Mouse (Mus musculus) intestine, postnatal 0 days (tissue): ENCODE results near the gene Mettl9. TPM values are rescaled to one million over a fixed set of nuclear protein-coding genes. Genes with fewer than 3 reads are reported as not detected.

Source experiments
- ATAC-seq: fragments of 200-750 bp; cut with Nextera tagmentation; 2 replicates; pipeline ENCODE4 v1.8.0; 2017; ENCODE audit warnings: mild to moderate bottlenecking, moderate TSS enrichment, moderate library complexity
- H3K27ac ChIP-seq: fragments of 300-500 bp; sonication (generic); 2 replicates; pipeline ENCODE4 v1.5.1; 2014; ENCODE audit warnings: mild to moderate bottlenecking, low read depth, low read length, moderate library complexity
- H3K27me3 ChIP-seq: fragments of 300-500 bp; sonication (generic); replicated peaks from 2 replicates; pipeline ENCODE4 v1.6.1; 2014; ENCODE audit warnings: low read length, mixed read lengths; ENCODE audit not compliant: control insufficient read depth, insufficient read depth
- H3K36me3 ChIP-seq: fragments of 300-500 bp; sonication (generic); 2 replicates; pipeline ENCODE4 v1.6.1; 2014; ENCODE audit warnings: mild to moderate bottlenecking, moderate library complexity; ENCODE audit not compliant: control insufficient read depth, insufficient read depth
- H3K4me1 ChIP-seq: fragments of 300-500 bp; sonication (generic); replicated peaks from 2 replicates; pipeline ENCODE4 v1.6.1; 2014; ENCODE audit warnings: antibody characterized with exemption, low read length, mixed read lengths; ENCODE audit not compliant: control insufficient read depth, insufficient read depth
- H3K4me2 ChIP-seq: fragments of 300-500 bp; sonication (generic); replicated peaks from 2 replicates; pipeline ENCODE4 v1.6.1; 2014; ENCODE audit warnings: low read depth, mild to moderate bottlenecking, moderate library complexity
- H3K4me3 ChIP-seq: fragments of 300-500 bp; sonication (generic); 2 replicates; pipeline ENCODE4 v1.5.1; 2014; ENCODE audit warnings: low read depth, low read length
- H3K9ac ChIP-seq: fragments of 300-500 bp; sonication (generic); 2 replicates; pipeline ENCODE4 v1.6.1; 2014; ENCODE audit warnings: mild to moderate bottlenecking, low read depth, low read length
- H3K9me3 ChIP-seq: fragments of 300-500 bp; sonication (generic); 2 replicates; pipeline ENCODE4 v1.6.1; 2016; ENCODE audit warnings: mixed run types; ENCODE audit not compliant: control insufficient read depth
- CTCF ChIP-seq: sonication (generic); IDR thresholded peaks from 2 replicates; pipeline ENCODE4 v1.5.1; 2016; ENCODE audit warnings: low read depth, mild to moderate bottlenecking, control low read depth, antibody characterized with exemption, moderate library complexity
- WGBS: fragments of 180-500 bp; shearing (Covaris S2); extraction: QIAGEN DNeasy Blood & Tissue Kit; methylation state at CpG from one replicate; pipeline ENCODE4 v1.1.7; 2014; 5-methylcytosine and 5-hydroxymethylcytosine counted together
- polyA plus RNA-seq: library from polyadenylated mRNA; unstranded; fragments of >200 nt; fragmentation: Nextera tagmentation; extraction: Ambion mirVana; gene quantifications from 2 replicates; pipeline ENCODE4 v1.2.1, GENCODE M21; 2015

Gene Mettl9
- polyA plus RNA-seq, 1 experiment from 2014 or later = 89.4 TPM

- H3K4me2 ChIP-seq = no peak overlapping the region
- no peak for TF ChIP-seq CTCF
- no peak overlapping the region for H3K9ac ChIP-seq
- H3K4me1 ChIP-seq = peaks cover 9% of the 10 kb centered on the region
- no peak overlapping the region for H3K4me3 ChIP-seq
- no peak for ATAC-seq
- H3K27me3 ChIP-seq = no peaks in the 10 kb centered on the region
- WGBS = 82% methylated on average over 1 of the region's 1 CpGs
- H3K9me3 ChIP-seq = no peaks in the 10 kb centered on the region
- H3K27ac ChIP-seq = no peak overlapping the region
- no peaks in the 10 kb centered on the region for H3K36me3 ChIP-seq
Measured at GRCm38 (mm10) chr7:121043510-121043909, 9.3 kb downstream of the Mettl9 start.

- Histone ChIP-seq H3K4me1 (peaks cover 9% of the 10 kb centered on the region), H3K36me3 (no peaks in the 10 kb centered on the region; the same call in 1 of the 2 replicates), H3K4me3 (no peak overlapping the region), H3K27me3 (no peaks in the 10 kb centered on the region), H3K4me2 (no peak overlapping the region), H3K9ac (no peak overlapping the region; the same call in 1 of the 2 replicates), H3K9me3 (no peaks in the 10 kb centered on the region), H3K27ac (no peak overlapping the region)
- WGBS = 53% methylated on average over 1 of the region's 1 CpGs
- ATAC-seq = no peak
- TF ChIP-seq CTCF = no peak
Measured at GRCm38 (mm10) chr7:121044251-121044650, 10.0 kb downstream of the Mettl9 start.

DNA sequence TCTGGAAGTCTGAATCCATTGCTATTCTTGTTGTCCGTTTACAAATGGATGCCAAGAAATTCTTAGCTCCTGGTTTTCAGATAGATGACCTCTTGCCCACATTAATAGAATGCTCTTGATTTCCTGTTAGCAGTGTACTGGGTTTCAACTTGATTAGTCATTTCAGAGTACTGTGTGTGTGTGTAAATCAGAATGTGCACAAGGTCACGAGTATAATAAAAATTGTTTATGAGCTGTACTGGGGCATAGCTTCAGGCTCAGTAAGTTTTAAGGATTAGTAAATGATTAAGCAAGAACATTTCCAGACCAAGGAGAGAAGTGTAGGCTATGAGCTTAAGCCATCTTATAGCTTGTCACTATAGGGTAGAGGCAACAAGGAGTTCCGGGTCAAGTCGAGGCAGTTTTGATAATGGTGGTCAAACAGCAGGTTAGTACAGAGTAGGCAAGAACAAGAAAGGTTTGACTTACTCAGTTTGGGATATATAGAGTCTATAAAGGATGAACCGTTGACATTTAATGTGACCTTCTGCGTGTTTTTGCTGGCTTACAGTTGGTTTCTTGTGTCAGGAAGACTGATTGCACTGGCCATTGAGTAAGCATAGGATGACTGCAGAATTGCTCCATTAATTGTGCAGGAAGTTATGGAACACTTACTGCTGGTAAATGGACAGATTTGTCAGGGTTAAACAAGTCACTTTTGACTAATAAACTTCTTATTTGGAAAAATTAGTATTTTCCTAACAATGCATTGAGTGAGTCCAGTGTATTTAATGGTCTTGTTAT, 11.6 kb downstream of the Mettl9 start:
- 33% methylated on average over 6 of the region's 6 CpGs for WGBS
- TF ChIP-seq CTCF = no peak
- ATAC-seq = peak; percentile 93
- no peaks in the 10 kb centered on the region for H3K27me3 ChIP-seq
- H3K36me3 ChIP-seq = no peaks in the 10 kb centered on the region; the same call in none of the 2 replicates
- peaks cover 9% of the 10 kb centered on the region for H3K4me1 ChIP-seq
- H3K27ac ChIP-seq = no peak overlapping the region
- H3K4me3 ChIP-seq = no peak overlapping the region
- H3K9me3 ChIP-seq = no peaks in the 10 kb centered on the region
- no peak overlapping the region for H3K9ac ChIP-seq
- H3K4me2 ChIP-seq = no peak overlapping the region

DNA sequence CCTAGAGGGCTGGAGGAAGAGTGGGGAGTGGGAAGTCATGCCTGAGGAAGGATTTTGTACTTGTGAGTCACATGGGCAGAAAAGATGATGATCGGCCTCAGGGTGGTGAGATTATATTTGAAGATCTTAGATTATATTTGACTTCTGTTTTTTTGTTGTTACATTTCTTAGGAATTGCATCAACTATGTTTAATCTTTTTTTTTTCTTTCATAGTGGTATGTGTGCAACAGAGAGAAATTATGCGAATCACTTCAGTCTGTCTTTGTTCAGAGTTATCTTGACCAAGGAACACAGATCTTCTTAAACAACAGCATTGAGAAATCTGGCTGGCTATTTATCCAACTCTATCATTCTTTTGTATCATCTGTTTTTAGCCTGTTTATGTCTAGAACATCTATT, 13.4 kb downstream of the Mettl9 start:
- Histone ChIP-seq H3K9ac (no peak overlapping the region), H3K36me3 (peaks cover 7% of the 10 kb centered on the region), H3K4me3 (no peak overlapping the region), H3K27me3 (no peaks in the 10 kb centered on the region), H3K27ac (no peak overlapping the region), H3K9me3 (no peaks in the 10 kb centered on the region), H3K4me1 (peaks cover 9% of the 10 kb centered on the region), H3K4me2 (no peak overlapping the region)
- no peak for ATAC-seq
- peak; percentile 7; the same call in 1 of the 2 replicates for TF ChIP-seq CTCF
- 85% methylated on average over 2 of the region's 2 CpGs for WGBS

DNA sequence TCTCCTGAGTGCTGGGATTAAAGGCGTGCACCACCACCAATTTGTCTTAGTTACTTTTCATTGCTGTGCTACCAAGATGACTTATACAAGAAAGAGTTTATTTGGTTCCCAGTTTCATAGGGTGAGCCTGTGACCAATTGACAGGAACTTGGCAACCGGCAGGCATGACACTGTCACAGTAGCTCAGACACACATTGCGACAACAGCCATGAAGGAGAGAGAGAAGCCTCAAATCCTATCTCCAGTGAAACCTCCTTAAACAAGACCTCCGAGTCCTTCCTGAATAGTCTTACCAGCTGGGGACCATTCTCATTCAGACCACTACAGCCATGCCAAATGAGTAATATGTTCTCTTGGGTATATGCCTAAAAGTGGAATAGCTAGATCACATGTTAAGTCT, 18.8 kb downstream of the Mettl9 start:
- Histone ChIP-seq H3K36me3 (peaks cover 33% of the 10 kb centered on the region), H3K9me3 (no peaks in the 10 kb centered on the region), H3K27me3 (no peaks in the 10 kb centered on the region), H3K4me2 (no peak overlapping the region), H3K4me1 (no peaks in the 10 kb centered on the region), H3K27ac (no peak overlapping the region), H3K9ac (no peak overlapping the region), H3K4me3 (no peak overlapping the region)
- no peak for TF ChIP-seq CTCF
- ATAC-seq = no peak
- WGBS = 88% methylated on average over 4 of the region's 4 CpGs

GRCm38 (mm10) chr7:121059477-121060218, 25.4 kb downstream of the Mettl9 start:
- Histone ChIP-seq H3K27ac (no peak overlapping the region), H3K4me2 (no peak overlapping the region), H3K4me3 (no peak overlapping the region), H3K9me3 (no peaks in the 10 kb centered on the region), H3K4me1 (no peaks in the 10 kb centered on the region), H3K27me3 (no peaks in the 10 kb centered on the region), H3K9ac (no peak overlapping the region), H3K36me3 (peaks cover 31% of the 10 kb centered on the region)
- ATAC-seq = no peak
- 46% methylated on average over 6 of the region's 6 CpGs for WGBS
- TF ChIP-seq CTCF = no peak
